Comparison of ENCODE assay signal across 11 mouse cellular contexts in genomic region chr2:154933884-154934283, GRCm38 (mm10). TPM values are rescaled to one million over a fixed set of nuclear protein-coding genes. Genes with fewer than 3 reads are reported as not detected.
DNase-seq lines count a peak whose midpoint lies in the region; ATAC-seq and TF ChIP-seq lines count a peak whose summit lies in the region.
"Had no signal": no experiment of that assay in that cellular context is flagged by ENCODE, and none has a peak within 500 bp of the region (broad histone marks: within the 10 kb centered on the region; RNA-seq: fewer than 3 reads in every experiment).

No protein-coding gene starts in this region.

- TF ChIP-seq RAD21 in MEL (IDR thresholded peaks at IDR 0.05; ENCODE audit: low read depth, low read length): peak; percentile 78

- 65% methylated on average over 4 of the region's 4 CpGs for WGBS in embryonic facial prominence, embryonic 11.5 days
- 76% methylated on average over 4 of the region's 4 CpGs for WGBS in embryonic facial prominence, embryonic 10.5 days
- WGBS in liver, postnatal 0 days (ENCODE audit: insufficient replicate concordance): 59% methylated on average over 4 of the region's 4 CpGs

- H3K36me3 ChIP-seq in embryonic facial prominence, embryonic 11.5 days (replicated peaks; ENCODE audit: control insufficient read depth, insufficient read depth, low read depth, low read length): no peaks in the 10 kb centered on the region
- H3K36me3 ChIP-seq in embryonic facial prominence, embryonic 10.5 days (replicated peaks): no peaks in the 10 kb centered on the region
- no peaks in the 10 kb centered on the region for H3K36me3 ChIP-seq in liver, postnatal 0 days (replicated peaks; ENCODE audit: insufficient read depth, low read length)
- no peaks in the 10 kb centered on the region for H3K36me3 ChIP-seq in MEL (ENCODE audit: control insufficient read depth in 1 of 2, insufficient read depth in 2 of 2, low read length in 2 of 2)
- H3K36me3 ChIP-seq: hindbrain, embryonic 12.5 days; limb, embryonic 13.5 days had no signal

- peak; percentile 40; the same call in 1 of the 2 replicates for TF ChIP-seq CTCF in liver, postnatal 0 days (IDR thresholded peaks at IDR 0.05; ENCODE audit: low read depth)
- TF ChIP-seq CTCF in MEL (IDR thresholded peaks at IDR 0.05 in 2 of 3, conservative IDR thresholded peaks at IDR 0.05 in 1 of 3; ENCODE audit: control insufficient read depth in 1 of 3, insufficient read depth in 1 of 3, low read depth in 2 of 3, low read length in 3 of 3, poor library complexity in 1 of 3, severe bottlenecking in 1 of 3): peak in 1 of 3 experiments; percentile 66; a peak in 2 of 6 replicates

- no peak for TF ChIP-seq POLR2A in MEL (IDR thresholded peaks at IDR 0.05; ENCODE audit: control insufficient read depth in 1 of 2, insufficient read depth in 1 of 2, low read depth in 1 of 2, low read length in 2 of 2, poor library complexity in 1 of 2)

- no peaks in the 10 kb centered on the region for H3K4me1 ChIP-seq in embryonic facial prominence, embryonic 11.5 days (ENCODE audit: control insufficient read depth, insufficient read depth, low read length)
- H3K4me1 ChIP-seq in embryonic facial prominence, embryonic 10.5 days: peaks cover 25% of the 10 kb centered on the region
- H3K4me1 ChIP-seq in liver, postnatal 0 days (ENCODE audit: insufficient read depth): no peaks in the 10 kb centered on the region
- no peaks in the 10 kb centered on the region for H3K4me1 ChIP-seq in MEL (ENCODE audit: control insufficient read depth in 1 of 2, insufficient read depth in 2 of 2, low read length in 2 of 2)
- H3K4me1 ChIP-seq: hindbrain, embryonic 12.5 days had no signal

- H3K9me3 ChIP-seq in embryonic facial prominence, embryonic 11.5 days (replicated peaks; ENCODE audit: control insufficient read depth, low read length): no peaks in the 10 kb centered on the region
- no peaks in the 10 kb centered on the region for H3K9me3 ChIP-seq in embryonic facial prominence, embryonic 10.5 days
- no peaks in the 10 kb centered on the region for H3K9me3 ChIP-seq in liver, postnatal 0 days (ENCODE audit: low read length)
- no peaks in the 10 kb centered on the region for H3K9me3 ChIP-seq in MEL (replicated peaks; ENCODE audit: insufficient read depth, low read length)
- H3K9me3 ChIP-seq: hindbrain, embryonic 12.5 days; limb, embryonic 13.5 days had no signal

- DNase-seq in embryonic facial prominence, embryonic 11.5 days (ENCODE audit: low spot score): peak; percentile 60
- DNase-seq in embryonic facial prominence, embryonic 10.5 days (ENCODE audit: low spot score): no peak
- no peak for DNase-seq in liver, postnatal 0 days
- no peak for DNase-seq in liver
- peak; percentile 37 for DNase-seq in MEL (ENCODE audit: low read depth, low spot score)
- peak; percentile 47 for DNase-seq in retina, postnatal 1 day
- DNase-seq in kidney, postnatal 25 days: no peak
- no peak for DNase-seq in heart, postnatal 10 days
- DNase-seq: heart, adult 18-20 months had no signal

- H3K27ac ChIP-seq in embryonic facial prominence, embryonic 11.5 days (replicated peaks; ENCODE audit: low read depth, low read length): no peak overlapping the region
- no peak overlapping the region for H3K27ac ChIP-seq in embryonic facial prominence, embryonic 10.5 days (replicated peaks)
- no peak overlapping the region for H3K27ac ChIP-seq in liver, postnatal 0 days (ENCODE audit: low read depth)
- no peak overlapping the region for H3K27ac ChIP-seq in MEL (ENCODE audit: control insufficient read depth, low read depth, low read length)
- H3K27ac ChIP-seq: hindbrain, embryonic 12.5 days; limb, embryonic 13.5 days had no signal

- intact Hi-C loops in heart, postnatal 10 days (cut with DNase I): no loop called here

- H3K4me2 ChIP-seq in embryonic facial prominence, embryonic 11.5 days (ENCODE audit: low read depth, low read length): no peak overlapping the region
- no peak overlapping the region for H3K4me2 ChIP-seq in liver, postnatal 0 days (ENCODE audit: low read depth, low read length)
- H3K4me2 ChIP-seq: hindbrain, embryonic 12.5 days; limb, embryonic 13.5 days had no signal

- no peak overlapping the region for H3K4me3 ChIP-seq in embryonic facial prominence, embryonic 11.5 days (ENCODE audit: low read depth, low read length)
- no peak overlapping the region for H3K4me3 ChIP-seq in embryonic facial prominence, embryonic 10.5 days
- no peak overlapping the region for H3K4me3 ChIP-seq in liver, postnatal 0 days (ENCODE audit: low read depth, low read length)
- no peak overlapping the region for H3K4me3 ChIP-seq in MEL (ENCODE audit: control insufficient read depth in 1 of 2, insufficient read depth in 1 of 2, low read depth in 2 of 2, low read length in 2 of 2)
- H3K4me3 ChIP-seq: hindbrain, embryonic 12.5 days; limb, embryonic 13.5 days had no signal

- no peak overlapping the region for H3K9ac ChIP-seq in embryonic facial prominence, embryonic 11.5 days (replicated peaks; ENCODE audit: low read length)
- H3K9ac ChIP-seq in liver, postnatal 0 days (replicated peaks): no peak overlapping the region
- no peak overlapping the region for H3K9ac ChIP-seq in MEL (ENCODE audit: control insufficient read depth, low read depth, low read length, poor library complexity, severe bottlenecking)
- H3K9ac ChIP-seq: hindbrain, embryonic 12.5 days; limb, embryonic 13.5 days had no signal

- no peak for TF ChIP-seq EP300 in liver, postnatal 0 days (IDR thresholded peaks at IDR 0.05; ENCODE audit: low read depth)
- no peak for TF ChIP-seq EP300 in MEL (IDR thresholded peaks at IDR 0.05; ENCODE audit: low read depth in 1 of 2, low read length in 2 of 2)

- H3K27me3 ChIP-seq in embryonic facial prominence, embryonic 11.5 days (ENCODE audit: control insufficient read depth, insufficient read depth, low read length): no peaks in the 10 kb centered on the region
- no peaks in the 10 kb centered on the region; the same call in 1 of the 2 replicates for H3K27me3 ChIP-seq in embryonic facial prominence, embryonic 10.5 days (replicated peaks; ENCODE audit: low read depth, poor library complexity, severe bottlenecking)
- H3K27me3 ChIP-seq in liver, postnatal 0 days (ENCODE audit: insufficient read depth, low read length): no peaks in the 10 kb centered on the region
- peaks cover 2 to 22% of the 10 kb centered on the region in 2 experiments for H3K27me3 ChIP-seq in MEL (ENCODE audit: control insufficient read depth in 1 of 2, insufficient read depth in 2 of 2, low read length in 2 of 2)
- H3K27me3 ChIP-seq: hindbrain, embryonic 12.5 days had no signal

- ATAC-seq in embryonic facial prominence, embryonic 11.5 days (replicated peaks; ENCODE audit: insufficient number of reproducible peaks, low FRiP score, low TSS enrichment, low read depth): no peak
- no peak for ATAC-seq in liver, postnatal 0 days

- no peaks in the 10 kb centered on the region for H3K79me2 ChIP-seq in MEL (ENCODE audit: control insufficient read depth, insufficient read depth, low read length, poor library complexity)

TF ChIP-seq in MEL, 35 proteins besides CTCF, POLR2A, EP300 and RAD21:
- TF ChIP-seq ZC3H11A (IDR thresholded peaks at IDR 0.05; ENCODE audit: low read depth, low read length): peak; percentile 64
- TF ChIP-seq SMC3 (IDR thresholded peaks at IDR 0.05; ENCODE audit: low read depth, low read length): peak; percentile 62
- TF ChIP-seq GABPA (IDR thresholded peaks at IDR 0.05; ENCODE audit: low read depth, low read length): no peak

RNA-seq across cellular contexts. Expression of gene Eif2s2, which starts 41.1 kb away (rescaled TPM):
- polyA plus RNA-seq in embryonic facial prominence, embryonic 11.5 days (2014; fragmentation: Nextera tagmentation; extraction: Ambion mirVana): 146 and 183 TPM in 2 replicates
- 124 and 138 TPM in 2 replicates for polyA plus RNA-seq in embryonic facial prominence, embryonic 10.5 days (2016; fragmentation: Nextera tagmentation; extraction: Ambion mirVana)
- polyA plus RNA-seq in liver, postnatal 0 days (2015; fragmentation: Nextera tagmentation; extraction: Ambion mirVana): 57.9 and 60.8 TPM in 2 replicates
- total RNA-seq in MEL (2012; rRNA removed): 105 and 133 TPM in 2 replicates
- 100 to 1,000 TPM; 172 to 274 TPM for polyA plus RNA-seq in MEL (2012; ENCODE audit: insufficient read depth in 1 of 2, insufficient read length in 2 of 2, low read depth in 1 of 2, low replicate concordance in 2 of 2, missing spikeins in 1 of 2)
- 10 to 100 TPM; 69.8 to 70.5 TPM for total RNA-seq in heart, postnatal 10 days (2021)

Comparison
In these comparisons a context has a peak if more than half of its experiments do, and no peak if none do; other contexts are left out.
1. DNase-seq: peak in embryonic facial prominence, embryonic 11.5 days (single experiment), MEL (single experiment) and retina, postnatal 1 day (single experiment); none in embryonic facial prominence, embryonic 10.5 days (single experiment), liver, postnatal 0 days (single experiment), liver (single experiment), kidney, postnatal 25 days (0 of 2) and heart, postnatal 10 days (0 of 2).